Mouse (Mus musculus) heart, postnatal 14 days (tissue): ENCODE results near the gene Timmdc1. TPM values are rescaled to one million over a fixed set of nuclear protein-coding genes. Genes with fewer than 3 reads are reported as not detected.

ENCODE experiments used
- DNase-seq, 2 experiments: peaks; one replicate each; pipeline ENCODE4 v3.0.0; 2021 to 2022
- intact Hi-C: fragments of 180-260 bp; cut with DNase I; formaldehyde crosslinking; loops from one replicate; pipeline ENCODE4 v1.15.1; 2025
- total RNA-seq, 2 experiments: library from RNA; stranded (reverse); gene quantifications; 2 replicates each; pipeline ENCODE4 v1.2.3; 2021

Timmdc1 gene
- total RNA-seq, 2 experiments from 2014 or later: 62.1 to 62.6 TPM

DNA sequence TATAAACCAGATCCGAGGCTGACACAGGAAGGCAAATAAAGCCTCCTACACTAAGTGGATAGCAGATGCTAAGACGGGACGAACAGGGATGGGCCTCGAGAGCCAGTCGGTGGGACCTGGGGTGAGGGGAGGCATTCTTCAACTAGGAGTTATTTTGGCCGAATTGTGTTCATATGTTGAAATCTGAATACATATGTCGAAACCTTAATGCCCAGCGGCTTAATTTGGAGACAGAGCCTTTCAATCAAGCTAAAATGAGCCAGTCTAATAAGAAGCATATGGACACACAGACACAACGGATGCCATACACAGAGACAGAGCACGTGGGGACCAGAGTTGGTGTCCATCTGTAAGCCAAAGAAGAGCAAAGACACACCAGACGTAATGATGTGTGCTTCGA is 74.0 kb downstream of the Timmdc1 start:
- DNase-seq: no peak
- intact Hi-C loops: no loop called here

Other genes with a start within 250 kb of the Timmdc1 start
- gene Nr1i2, start 227.8 kb downstream of the Timmdc1 start, total RNA-seq: not detected
- under 1 TPM; 0.10 TPM for gene Maats1, start 180.5 kb downstream of the Timmdc1 start, total RNA-seq
- 100 to 1,000 TPM; 227 to 256 TPM for gene Cox17, start 175.7 kb downstream of the Timmdc1 start, total RNA-seq
- gene Gm21987, start 175.6 kb downstream of the Timmdc1 start, total RNA-seq: 1 to 10 TPM in 1 of 2 experiments, not detected in 1; 1.2 TPM
- 100 to 1,000 TPM; 542 to 580 TPM for gene Popdc2, start 160.5 kb downstream of the Timmdc1 start, total RNA-seq
- gene Pla1a, start 89.5 kb downstream of the Timmdc1 start, total RNA-seq: 10 to 100 TPM; 10.4 to 13.6 TPM
- 10 to 100 TPM; 26.6 to 27.7 TPM for gene Adprh, start 70.0 kb downstream of the Timmdc1 start, total RNA-seq
- under 1 TPM; 0.33 to 0.37 TPM for gene Cd80, start 67.1 kb downstream of the Timmdc1 start, total RNA-seq
- gene Poglut1, start 27.6 kb upstream of the Timmdc1 start, total RNA-seq: 10 to 100 TPM; 10.9 to 11.4 TPM
- gene Tmem39a, start 36.0 kb upstream of the Timmdc1 start, total RNA-seq: 10 to 100 TPM; 24.6 to 29.9 TPM
- gene Arhgap31, start 190.6 kb upstream of the Timmdc1 start, total RNA-seq: 10 to 100 TPM; 50.0 to 50.9 TPM
- 10 to 100 TPM; 12.0 to 14.3 TPM for gene B4galt4, start 219.6 kb upstream of the Timmdc1 start, total RNA-seq